ENCODE assay signal across 8 mouse cellular contexts in the genomic region with DNA sequence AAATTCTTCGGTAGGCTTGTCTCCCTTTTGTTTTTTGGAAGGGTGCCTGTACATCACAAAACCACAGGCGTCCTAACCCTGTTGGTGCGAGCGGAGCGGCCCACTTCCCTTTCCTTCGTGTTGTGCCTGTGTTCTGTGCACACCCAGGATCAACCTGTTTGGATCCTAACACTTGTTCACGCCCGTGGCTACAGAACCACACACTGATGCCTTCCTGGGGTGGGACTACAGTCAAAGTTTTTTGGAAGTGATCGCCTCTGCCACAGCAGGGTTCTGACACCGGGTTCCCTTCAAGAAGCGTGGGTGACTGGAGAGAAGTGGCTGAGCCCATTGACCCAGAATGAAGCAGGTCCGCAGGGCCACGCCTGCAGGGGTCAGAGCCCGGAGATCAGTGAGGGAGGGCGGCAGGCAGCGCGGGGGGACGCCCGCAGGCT. TPM values are rescaled to one million over a fixed set of nuclear protein-coding genes. Genes with fewer than 3 reads are reported as not detected.
DNase-seq lines count a peak whose midpoint lies in the region; ATAC-seq and TF ChIP-seq lines count a peak whose summit lies in the region.

No protein-coding gene starts in this region.

- H3K9me3 ChIP-seq in kidney, postnatal 0 days (replicated peaks; ENCODE audit: low read length), result no peaks in the 10 kb centered on the region
- no peaks in the 10 kb centered on the region for H3K9me3 ChIP-seq in forebrain, embryonic 15.5 days
- H3K9me3 ChIP-seq in liver, postnatal 0 days (ENCODE audit: low read length), result no peaks in the 10 kb centered on the region

- peak overlapping the region; percentile 80 for H3K4me2 ChIP-seq in kidney, postnatal 0 days (ENCODE audit: low read length)
- peak overlapping the region; percentile 72 for H3K4me2 ChIP-seq in forebrain, embryonic 15.5 days (replicated peaks)
- H3K4me2 ChIP-seq in liver, postnatal 0 days (ENCODE audit: low read depth, low read length), result peak overlapping the region; percentile 80

- under 1% methylated on average over 19 of the region's 19 CpGs for WGBS in kidney, postnatal 0 days
- WGBS in forebrain, embryonic 15.5 days, result under 1% methylated on average over 19 of the region's 19 CpGs
- under 1% methylated on average over 19 of the region's 19 CpGs for WGBS in liver, postnatal 0 days (ENCODE audit: insufficient replicate concordance)

- H3K27ac ChIP-seq in kidney, postnatal 0 days, result peak overlapping the region; percentile 94
- peak overlapping the region; percentile 70 for H3K27ac ChIP-seq in forebrain, embryonic 15.5 days (replicated peaks)
- peak overlapping the region; percentile 96 for H3K27ac ChIP-seq in liver, postnatal 0 days (ENCODE audit: low read depth)

- peak overlapping the region; percentile 77 for H3K9ac ChIP-seq in kidney, postnatal 0 days (ENCODE audit: low read depth, low read length)
- H3K9ac ChIP-seq in forebrain, embryonic 15.5 days (replicated peaks), result peak overlapping the region; percentile 69
- peak overlapping the region; percentile 89 for H3K9ac ChIP-seq in liver, postnatal 0 days (replicated peaks)

- TF ChIP-seq CTCF in kidney, postnatal 0 days (IDR thresholded peaks at IDR 0.05; ENCODE audit: low read depth), result no peak
- no peak for TF ChIP-seq CTCF in liver, postnatal 0 days (IDR thresholded peaks at IDR 0.05; ENCODE audit: low read depth)

- peak overlapping the region; percentile 86 for H3K4me3 ChIP-seq in kidney, postnatal 0 days (replicated peaks; ENCODE audit: low read depth, low read length)
- peak overlapping the region; percentile 76 for H3K4me3 ChIP-seq in forebrain, embryonic 15.5 days
- peak overlapping the region; percentile 94 for H3K4me3 ChIP-seq in liver, postnatal 0 days (ENCODE audit: low read depth, low read length)

- peak; percentile 27; the same call in 1 of the 2 replicates for ATAC-seq in kidney, postnatal 0 days (replicated peaks; ENCODE audit: low FRiP score, low read depth)
- peak; percentile 33 for ATAC-seq in activated CD4-positive, CD25-positive, alpha-beta regulatory T cell, adult 4 months
- peak; percentile 60 for ATAC-seq in forebrain, embryonic 15.5 days (replicated peaks)
- ATAC-seq in liver, postnatal 0 days, result peak; percentile 43

- H3K27me3 ChIP-seq in kidney, postnatal 0 days (ENCODE audit: insufficient read depth, low read length), result no peaks in the 10 kb centered on the region
- no peaks in the 10 kb centered on the region for H3K27me3 ChIP-seq in forebrain, embryonic 15.5 days
- no peaks in the 10 kb centered on the region for H3K27me3 ChIP-seq in liver, postnatal 0 days (ENCODE audit: insufficient read depth, low read length)

- H3K36me3 ChIP-seq in kidney, postnatal 0 days (ENCODE audit: insufficient read depth, low read length), result peaks cover 8% of the 10 kb centered on the region
- H3K36me3 ChIP-seq in forebrain, embryonic 15.5 days, result no peaks in the 10 kb centered on the region
- H3K36me3 ChIP-seq in liver, postnatal 0 days (replicated peaks; ENCODE audit: insufficient read depth, low read length), result peaks cover 15% of the 10 kb centered on the region; the same call in 1 of the 2 replicates

- H3K4me1 ChIP-seq in kidney, postnatal 0 days (replicated peaks; ENCODE audit: insufficient read depth, low read length), result no peaks in the 10 kb centered on the region; the same call in 1 of the 2 replicates
- H3K4me1 ChIP-seq in forebrain, embryonic 15.5 days, result peaks cover 20% of the 10 kb centered on the region
- H3K4me1 ChIP-seq in liver, postnatal 0 days (ENCODE audit: insufficient read depth), result peaks cover 6% of the 10 kb centered on the region; the same call in 1 of the 2 replicates

- peak; percentile 59 for DNase-seq in kidney, postnatal 0 days (ENCODE audit: low spot score)
- no peak for DNase-seq in kidney, postnatal 14 days
- no peak for DNase-seq in liver, postnatal 0 days
- DNase-seq in urinary bladder, postnatal 25 days (ENCODE audit: low spot score), result no peak
- DNase-seq in kidney, postnatal 4 days, result no peak
- no peak for DNase-seq in cerebellum, postnatal 36 days

- TF ChIP-seq EP300 in liver, postnatal 0 days (IDR thresholded peaks at IDR 0.05; ENCODE audit: low read depth), result no peak

RNA-seq across cellular contexts. Expression of gene Acadm, which starts 0.5 kb away (rescaled TPM):
- 280 and 299 TPM in 2 replicates for polyA plus RNA-seq in kidney, postnatal 0 days (2015; fragmentation: Nextera tagmentation; extraction: Ambion mirVana)
- polyA plus RNA-seq in activated CD4-positive, CD25-positive, alpha-beta regulatory T cell, adult 4 months (2017; shearing (Covaris generic)), result 10 to 100 TPM; 32.9 to 36.5 TPM
- 38.9 and 41.4 TPM in 2 replicates for polyA plus RNA-seq in forebrain, embryonic 15.5 days (2015; fragmentation: Nextera tagmentation; extraction: Ambion mirVana)
- 271 and 289 TPM in 2 replicates for polyA plus RNA-seq in liver, postnatal 0 days (2015; fragmentation: Nextera tagmentation; extraction: Ambion mirVana)

RNA-seq across cellular contexts. Expression of gene Slc44a5, which starts 29.3 kb away (rescaled TPM):
- polyA plus RNA-seq in kidney, postnatal 0 days (2015; fragmentation: Nextera tagmentation; extraction: Ambion mirVana), result 0.29 and 0.39 TPM in 2 replicates
- polyA plus RNA-seq in activated CD4-positive, CD25-positive, alpha-beta regulatory T cell, adult 4 months (2017; shearing (Covaris generic)), result not detected
- polyA plus RNA-seq in forebrain, embryonic 15.5 days (2015; fragmentation: Nextera tagmentation; extraction: Ambion mirVana), result 7.9 and 8.4 TPM in 2 replicates
- 0.02 and 0.18 TPM in 2 replicates for polyA plus RNA-seq in liver, postnatal 0 days (2015; fragmentation: Nextera tagmentation; extraction: Ambion mirVana)

RNA-seq across cellular contexts. Expression of gene Rabggtb, which starts 31.1 kb away (rescaled TPM):
- 54.6 and 55.0 TPM in 2 replicates for polyA plus RNA-seq in kidney, postnatal 0 days (2015; fragmentation: Nextera tagmentation; extraction: Ambion mirVana)
- polyA plus RNA-seq in activated CD4-positive, CD25-positive, alpha-beta regulatory T cell, adult 4 months (2017; shearing (Covaris generic)), result 10 to 100 TPM; 37.5 to 45.8 TPM
- 44.0 and 47.0 TPM in 2 replicates for polyA plus RNA-seq in forebrain, embryonic 15.5 days (2015; fragmentation: Nextera tagmentation; extraction: Ambion mirVana)
- polyA plus RNA-seq in liver, postnatal 0 days (2015; fragmentation: Nextera tagmentation; extraction: Ambion mirVana), result 28.7 and 31.8 TPM in 2 replicates

RNA-seq across cellular contexts. Expression of gene Msh4, which starts 38.0 kb away (rescaled TPM):
- polyA plus RNA-seq in kidney, postnatal 0 days (2015; fragmentation: Nextera tagmentation; extraction: Ambion mirVana), result 0.08 and 0.09 TPM in 2 replicates
- polyA plus RNA-seq in activated CD4-positive, CD25-positive, alpha-beta regulatory T cell, adult 4 months (2017; shearing (Covaris generic)), result under 1 TPM in 1 of 2 experiments, not detected in 1; 0.16 TPM
- 0.15 and 0.27 TPM in 2 replicates for polyA plus RNA-seq in forebrain, embryonic 15.5 days (2015; fragmentation: Nextera tagmentation; extraction: Ambion mirVana)
- polyA plus RNA-seq in liver, postnatal 0 days (2015; fragmentation: Nextera tagmentation; extraction: Ambion mirVana), result not detected in 2 replicates
